Mouse (Mus musculus) bone marrow, adult 2 months (tissue): ENCODE measurements around the gene Gm13271. TPM values are rescaled to one million over a fixed set of nuclear protein-coding genes. Genes with fewer than 3 reads are reported as not detected.
"Not testable (repeated sequence)": the region's sequence is repeated elsewhere in the genome, so short reads cannot be mapped to it uniquely, and the experiment has no call there.

Experiments used
- H3K27ac ChIP-seq: fragments of 200-500 bp; 2 replicates; pipeline ENCODE4 v1.5.1; 2012; ENCODE audit warnings: low read depth, mild to moderate bottlenecking, control low read depth, inconsistent platforms, low read length; ENCODE audit not compliant: control insufficient read depth, poor library complexity, insufficient read depth
- H3K4me1 ChIP-seq: fragments of 200-500 bp; 2 replicates; pipeline ENCODE4 v1.6.1; 2011; ENCODE audit warnings: low read length; ENCODE audit not compliant: control insufficient read depth, insufficient read depth
- H3K4me3 ChIP-seq: fragments of 200-500 bp; replicated peaks from 2 replicates; pipeline ENCODE3; 2011; ENCODE audit warnings: mild to moderate bottlenecking, low read depth, low read length, control low read depth; ENCODE audit not compliant: control insufficient read depth
- CTCF ChIP-seq: fragments of 200-500 bp; IDR thresholded peaks from 2 replicates; pipeline ENCODE4 v1.5.1; 2011; ENCODE audit warnings: low read length, control low read depth; ENCODE audit not compliant: control insufficient read depth, insufficient read depth
- POLR2A ChIP-seq: fragments of 200-500 bp; IDR thresholded peaks from 2 replicates; pipeline ENCODE4 v1.6.1; 2011; ENCODE audit warnings: low read depth, mild to moderate bottlenecking, control low read depth, low read length, borderline replicate concordance; ENCODE audit not compliant: control insufficient read depth
- WGBS: fragments of 180-500 bp; shearing (Covaris S2); methylation state at CpG from one replicate; pipeline ENCODE4 v1.1.7; 2018; 5-methylcytosine and 5-hydroxymethylcytosine counted together
- polyA plus RNA-seq: library from polyadenylated mRNA; stranded (reverse); fragments of >200 nt; gene quantifications from 2 replicates; pipeline ENCODE4 v1.2.4, GENCODE M21; 2011; ENCODE audit warnings: low replicate concordance; ENCODE audit not compliant: missing spikeins, insufficient read depth, insufficient read length

Gene Gm13271
- polyA plus RNA-seq, 1 experiment, result not detected

DNA sequence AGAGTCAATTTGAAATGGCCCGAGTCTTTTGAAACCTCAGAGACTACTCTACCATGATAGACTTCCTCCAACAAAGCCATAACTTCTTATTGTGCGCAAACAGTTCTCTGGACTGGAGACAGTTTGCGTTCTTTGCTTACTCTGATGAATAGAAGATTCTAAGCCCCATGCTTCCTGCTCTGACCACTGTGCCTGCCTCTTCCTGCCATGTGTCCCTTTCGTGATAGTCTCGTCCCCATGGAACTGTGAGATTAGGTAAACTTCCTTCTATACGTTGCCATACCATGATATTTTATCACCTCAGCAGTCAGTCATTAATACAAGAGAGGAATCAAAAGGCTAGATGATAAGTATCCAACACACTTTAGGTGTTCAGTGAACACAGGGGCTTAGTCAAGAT, 27.9 kb upstream of the Gm13271 start:
- TF ChIP-seq POLR2A (no peak), CTCF (no peak)
- no peaks in the 10 kb centered on the region; the same call in 1 of the 2 replicates for H3K4me1 ChIP-seq
- no peak overlapping the region for H3K4me3 ChIP-seq
- H3K27ac ChIP-seq, result peak overlapping the region; percentile 7; the same call in 1 of the 2 replicates
- WGBS, result 3% methylated on average over 6 of the region's 6 CpGs

DNA sequence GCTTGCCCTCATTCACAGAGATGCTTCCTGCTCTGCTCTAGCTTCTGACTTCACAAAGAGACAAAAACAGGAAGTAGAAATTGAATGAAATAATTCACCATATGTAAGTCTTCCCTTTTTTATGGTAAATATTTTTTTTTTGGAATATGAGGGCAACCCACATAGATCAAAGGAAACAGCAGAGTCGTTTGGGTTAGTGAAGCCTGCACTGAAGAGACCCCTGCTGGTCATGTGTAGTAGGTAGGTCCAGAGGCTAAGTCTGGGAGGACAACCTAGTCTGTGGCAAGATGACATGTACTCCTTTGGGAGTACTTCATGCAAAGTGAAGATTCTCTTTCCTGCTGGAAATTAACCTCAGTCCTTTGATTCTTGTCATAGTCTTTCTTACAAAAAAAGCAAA, 27.3 kb upstream of the Gm13271 start:
- Histone ChIP-seq H3K4me3 (no peak overlapping the region), H3K4me1 (no peaks in the 10 kb centered on the region; the same call in 1 of the 2 replicates), H3K27ac (no peak overlapping the region)
- 0% methylated on average over 1 of the region's 1 CpGs for WGBS
- TF ChIP-seq CTCF (peak; percentile 62), POLR2A (no peak)

DNA sequence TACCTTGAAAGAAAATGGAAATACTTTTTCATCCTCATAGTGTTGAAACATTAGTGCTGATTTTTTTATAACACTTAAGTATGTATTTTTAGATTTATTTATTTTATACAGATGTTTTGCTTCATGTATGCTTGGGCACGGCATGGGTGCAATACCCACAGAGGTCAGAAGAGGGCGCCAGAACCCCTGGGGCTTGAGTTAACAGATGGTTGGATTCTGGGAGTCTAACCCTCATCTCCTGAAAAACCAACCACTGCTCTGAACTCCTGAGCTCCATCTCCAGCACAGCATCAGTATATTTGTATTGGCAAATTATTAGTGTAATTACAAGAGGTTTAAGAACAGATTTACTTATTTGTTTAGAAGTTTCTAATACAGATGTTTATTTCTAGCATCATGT, 16.2 kb upstream of the Gm13271 start:
- WGBS, result 0% methylated on average over 2 of the region's 2 CpGs
- H3K27ac ChIP-seq, result no peak overlapping the region
- no peak overlapping the region for H3K4me3 ChIP-seq

DNA sequence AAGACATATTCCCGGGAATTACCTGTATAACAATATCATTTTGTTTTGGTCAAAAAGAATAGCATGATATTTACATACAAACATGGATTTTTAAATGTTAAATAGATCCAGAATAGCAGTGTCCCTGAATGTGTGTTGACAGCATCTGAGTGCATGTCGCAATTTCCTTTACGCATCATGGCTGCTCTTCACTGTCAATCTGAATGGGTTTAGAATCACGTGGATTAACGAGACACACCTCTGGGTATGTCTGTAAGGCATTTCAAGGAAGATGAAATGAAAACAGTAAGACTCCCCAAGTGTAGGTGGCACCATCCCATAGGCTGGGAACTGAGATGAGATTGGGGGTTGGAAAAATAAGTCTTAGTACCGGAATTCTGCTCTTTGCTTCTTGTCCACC, 15.6 kb upstream of the Gm13271 start:
- H3K27ac ChIP-seq, result no peak overlapping the region
- no peak overlapping the region for H3K4me3 ChIP-seq
- 49% methylated on average over 6 of the region's 6 CpGs for WGBS
- peaks cover 2% of the 10 kb centered on the region; the same call in 1 of the 2 replicates for H3K4me1 ChIP-seq
- TF ChIP-seq CTCF, result no peak
- TF ChIP-seq POLR2A, result no peak

More for the DNA sequence above, 16.2 kb upstream of the Gm13271 start:
- peaks cover 2% of the 10 kb centered on the region; the same call in 1 of the 2 replicates for H3K4me1 ChIP-seq
- TF ChIP-seq CTCF, result peak; percentile 87
- TF ChIP-seq POLR2A, result no peak

DNA sequence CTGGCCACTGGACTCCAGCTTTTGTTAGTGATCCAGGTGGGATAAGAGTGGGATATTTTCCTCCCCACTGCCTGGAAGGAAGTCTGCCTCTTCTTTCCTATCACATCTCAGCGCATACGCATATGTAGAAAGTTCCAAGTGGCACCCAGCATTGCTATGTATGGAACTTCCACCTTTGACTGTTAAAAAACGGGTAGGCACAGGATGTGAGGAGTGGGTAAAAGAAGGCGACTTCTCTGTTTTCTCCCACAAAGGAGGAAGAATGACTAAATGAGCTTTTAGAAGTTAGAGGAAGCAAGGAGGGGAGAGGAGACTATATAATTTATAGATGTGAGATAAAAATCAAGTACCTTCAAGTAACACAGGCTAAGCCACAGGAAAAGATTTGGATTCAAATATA, 13.2 kb upstream of the Gm13271 start:
- 10% methylated on average over 4 of the region's 4 CpGs for WGBS
- TF ChIP-seq POLR2A, result no peak
- TF ChIP-seq CTCF, result no peak

DNA sequence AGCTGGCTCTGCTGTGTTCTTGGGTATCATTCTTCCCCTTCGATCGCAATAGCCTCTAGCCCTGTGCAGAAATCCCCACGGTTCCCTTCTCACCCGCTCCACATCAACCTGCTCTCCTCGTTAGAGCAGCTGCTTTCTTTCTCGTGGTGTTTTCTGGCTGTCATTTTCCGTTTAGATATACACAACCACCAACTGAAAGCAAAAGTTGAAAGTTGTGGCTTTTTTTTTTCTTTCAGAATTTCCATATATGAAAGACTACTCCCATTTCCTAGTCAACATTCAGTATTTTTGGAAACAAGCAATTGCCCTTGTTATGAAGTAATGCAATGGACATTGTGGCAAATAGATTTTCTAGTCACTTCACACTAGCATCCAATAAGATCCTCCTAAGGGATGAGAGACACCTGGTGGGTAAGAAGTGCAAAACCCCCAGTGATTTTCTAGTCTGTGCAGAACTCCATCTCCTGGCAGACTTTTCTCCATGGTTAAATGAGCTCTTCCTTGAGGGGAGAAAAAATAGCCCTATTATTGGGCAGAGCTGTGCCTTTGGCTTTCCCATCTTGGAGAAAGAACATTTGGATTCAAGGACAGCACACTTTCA, 11.8 kb upstream of the Gm13271 start:
- peaks cover 5% of the 10 kb centered on the region for H3K4me1 ChIP-seq
- H3K27ac ChIP-seq, result 0 out of 2 replicates have a peak overlapping the region, but pooled peaks have one; percentile 45
- H3K4me3 ChIP-seq, result no peak overlapping the region
- 10% methylated on average over 7 of the region's 7 CpGs for WGBS
- TF ChIP-seq CTCF, result no peak
- no peak for TF ChIP-seq POLR2A

More for the DNA sequence above, 13.2 kb upstream of the Gm13271 start:
- Histone ChIP-seq H3K4me3 (no peak overlapping the region), H3K27ac (no peak overlapping the region), H3K4me1 (peaks cover 5% of the 10 kb centered on the region)

DNA sequence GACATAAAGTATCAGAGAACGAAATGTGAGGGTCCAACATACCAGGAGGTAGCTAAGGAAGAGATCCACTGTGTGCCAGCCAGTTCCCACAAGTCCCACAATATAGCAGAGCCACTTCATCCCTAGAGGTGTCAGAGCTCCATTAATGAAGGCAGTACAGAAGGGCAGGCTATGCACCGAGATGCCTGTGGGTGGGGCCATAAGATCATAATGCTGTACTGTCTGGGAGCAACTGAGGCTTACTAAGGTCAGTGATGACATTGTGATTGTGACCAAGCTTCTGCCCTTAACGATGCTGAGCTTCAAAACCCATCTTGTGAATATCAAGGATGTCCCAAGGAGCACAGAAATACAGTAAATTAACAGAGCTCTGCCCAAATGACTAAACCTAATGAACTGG, 10.5 kb upstream of the Gm13271 start:
- TF ChIP-seq POLR2A (no peak), CTCF (peak; percentile 13; the same call in 1 of the 2 replicates)
- 58% methylated on average over 3 of the region's 3 CpGs for WGBS
- Histone ChIP-seq H3K4me3 (no peak overlapping the region), H3K27ac (no peak overlapping the region), H3K4me1 (peaks cover 5% of the 10 kb centered on the region)

DNA sequence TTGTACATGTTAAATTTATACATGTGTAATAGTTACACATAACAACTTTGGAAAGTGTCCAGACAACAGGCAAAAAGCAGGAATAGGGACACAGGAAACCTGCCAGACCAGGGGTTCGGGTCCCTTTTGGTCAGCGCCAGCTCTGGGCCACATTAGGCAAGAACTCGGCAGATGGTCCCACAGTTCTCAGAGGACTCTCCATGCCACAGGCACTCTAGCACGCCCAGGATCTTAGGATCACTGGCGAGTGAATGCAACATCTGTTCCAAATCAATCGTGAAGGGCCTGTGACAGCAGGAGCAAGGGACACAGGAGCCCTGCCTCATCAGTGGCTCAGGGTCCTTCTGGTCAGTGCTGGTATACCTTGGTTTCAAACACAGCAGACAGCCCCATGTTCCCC, 4.7 kb upstream of the Gm13271 start:
- H3K4me1 ChIP-seq, result peaks cover 2% of the 10 kb centered on the region
- H3K4me3 ChIP-seq, result no peak overlapping the region
- WGBS, result 86% methylated on average over 6 of the region's 6 CpGs
- no peak for TF ChIP-seq POLR2A
- TF ChIP-seq CTCF, result no peak
- H3K27ac ChIP-seq, result no peak overlapping the region

DNA sequence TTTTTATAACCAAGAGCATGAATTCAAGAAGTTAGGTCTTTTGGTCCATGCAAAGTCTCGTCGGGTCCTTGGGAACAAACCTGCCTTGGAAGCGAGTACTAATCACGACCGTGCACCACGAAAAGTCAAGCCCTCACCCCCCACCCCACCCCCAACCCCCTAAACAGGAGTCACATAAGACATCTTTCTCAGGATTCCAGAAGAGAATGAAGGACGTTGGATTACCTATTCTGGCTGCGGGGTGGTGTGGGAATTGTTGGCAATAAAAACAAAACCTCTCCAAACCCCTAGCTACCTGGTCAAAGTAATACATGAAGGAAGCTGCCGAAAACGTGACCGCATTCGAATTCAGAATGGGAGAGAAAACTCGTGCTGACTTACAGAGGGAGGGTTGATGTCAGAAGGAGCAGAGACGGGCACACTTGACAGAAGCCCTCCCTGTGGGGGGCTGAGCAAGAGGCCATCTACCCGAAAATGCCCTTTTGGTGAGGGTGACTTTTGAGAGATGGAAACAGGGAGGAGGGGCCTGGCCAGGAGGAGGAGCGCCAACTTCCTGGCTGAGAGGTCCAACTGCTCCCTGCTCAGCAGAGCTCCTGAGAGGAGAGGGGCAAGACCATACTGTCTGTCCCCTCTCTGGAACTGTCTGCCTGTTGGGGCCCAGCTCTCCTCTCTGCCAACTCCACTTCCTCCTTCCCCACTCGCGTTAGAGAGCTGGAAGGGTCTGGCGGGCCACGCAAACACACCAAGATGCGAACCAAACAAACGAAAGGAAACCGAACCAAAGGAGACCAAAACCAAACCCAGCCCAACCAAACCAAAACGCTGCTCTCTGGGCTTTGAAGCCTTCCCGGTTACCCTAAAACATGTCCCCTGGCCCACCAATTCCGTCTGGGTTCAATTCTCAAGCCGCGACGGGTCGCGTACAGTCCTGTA, 2.2 kb downstream of the Gm13271 start:
- WGBS, result 4% methylated on average over 28 of the region's 31 CpGs
- peak overlapping the region; percentile 62 for H3K4me3 ChIP-seq
- H3K4me1 ChIP-seq, result not testable (repeated sequence)
- H3K27ac ChIP-seq, result peak overlapping the region; percentile 92
